Mouse (Mus musculus) liver, embryonic 14.5 days (tissue): ENCODE measurements at regions not wholly inside any gene's neighbourhood (a gene's known extent, or its start where the extent isn't known, plus 50 kb on each side); places are given as distances from the start of the nearest gene placed in this dataset.
"Not testable (repeated sequence)": the region's sequence is repeated elsewhere in the genome, so short reads cannot be mapped to it uniquely, and the experiment has no call there.

ENCODE experiments used
- ATAC-seq: fragments of 200-750 bp; cut with Nextera tagmentation; 2 replicates; pipeline ENCODE4 v1.8.0; 2017; ENCODE audit warnings: moderate number of reproducible peaks, mild to moderate bottlenecking, moderate library complexity; ENCODE audit not compliant: insufficient read depth
- DNase-seq, 3 experiments: peaks; one replicate each; pipeline ENCODE4 v3.0.0-alpha.2; 2012 to 2013; ENCODE audit warnings: low read depth in 3 of 3, low spot score in 3 of 3
- H3K27ac ChIP-seq: fragments of 300-500 bp; sonication (generic); 2 replicates; pipeline ENCODE4 v1.5.1; 2014; ENCODE audit warnings: moderate library complexity, mild to moderate bottlenecking, control low read depth, inconsistent platforms
- H3K27me3 ChIP-seq: fragments of 300-500 bp; sonication (generic); 2 replicates; pipeline ENCODE4 v1.6.1; 2014; ENCODE audit warnings: mild to moderate bottlenecking, low read length, moderate library complexity; ENCODE audit not compliant: control insufficient read depth, insufficient read depth
- H3K36me3 ChIP-seq: fragments of 300-500 bp; sonication (generic); replicated peaks from 2 replicates; pipeline ENCODE4 v1.6.1; 2014; ENCODE audit warnings: low read depth; ENCODE audit not compliant: control insufficient read depth, insufficient read depth
- H3K4me1 ChIP-seq, 2 experiments: fragments of 200-500 bp in 1 of 2; fragments of 300-500 bp in 1 of 2; sonication (generic) in 1 of 2; replicated peaks; 2 replicates each; pipeline ENCODE4 v1.6.1; 2012 to 2014; ENCODE audit warnings: antibody characterized with exemption in 1 of 2, inconsistent platforms in 1 of 2, low read length in 1 of 2; ENCODE audit not compliant: control insufficient read depth in 2 of 2, insufficient read depth in 2 of 2
- H3K4me2 ChIP-seq: fragments of 300-500 bp; sonication (generic); 2 replicates; pipeline ENCODE4 v1.6.1; 2014; ENCODE audit warnings: low read depth, mild to moderate bottlenecking, control low read depth, moderate library complexity
- H3K4me3 ChIP-seq, 2 experiments: fragments of 200-500 bp in 1 of 2; fragments of 300-500 bp in 1 of 2; sonication (generic) in 1 of 2; 2 replicates each; pipeline ENCODE4 v1.5.1; 2012 to 2014; ENCODE audit warnings: low read depth in 2 of 2, low read length in 2 of 2, mild to moderate bottlenecking in 2 of 2, control low read depth in 1 of 2, inconsistent platforms in 1 of 2, moderate library complexity in 1 of 2; ENCODE audit not compliant: insufficient read depth in 1 of 2
- H3K9ac ChIP-seq: fragments of 300-500 bp; sonication (generic); replicated peaks from 2 replicates; pipeline ENCODE4 v1.6.1; 2014; ENCODE audit warnings: mild to moderate bottlenecking, control low read depth, moderate library complexity
- H3K9me3 ChIP-seq: fragments of 300-500 bp; sonication (generic); 2 replicates; pipeline ENCODE4 v1.6.1; 2016; ENCODE audit warnings: low read length, mixed read lengths; ENCODE audit not compliant: control insufficient read depth
- CTCF ChIP-seq: IDR thresholded peaks from 2 replicates; pipeline ENCODE4 v1.5.1; 2016; ENCODE audit warnings: antibody characterized with exemption, low read depth, control low read depth
- EP300 ChIP-seq: IDR thresholded peaks from 2 replicates; pipeline ENCODE4 v1.6.1; 2016; ENCODE audit warnings: antibody characterized with exemption, low read depth
- WGBS: fragments of 180-500 bp; shearing (Covaris S2); extraction: QIAGEN DNeasy Blood & Tissue Kit; methylation state at CpG from one replicate; pipeline ENCODE4 v1.1.7; 2014; ENCODE audit not compliant: insufficient replicate concordance; 5-methylcytosine and 5-hydroxymethylcytosine counted together

GRCm38 (mm10) chr8:34275977-34276660, 164.6 kb upstream of the Gm10131 start:
- no peak overlapping the region for H3K27ac ChIP-seq
- no peak overlapping the region for H3K4me2 ChIP-seq
- TF ChIP-seq CTCF (no peak), EP300 (no peak)
- ATAC-seq: no peak
- no peak overlapping the region for H3K9ac ChIP-seq
- no peaks in the 10 kb centered on the region for H3K9me3 ChIP-seq
- 42% methylated on average over 7 of the region's 7 CpGs for WGBS
- no peak overlapping the region for H3K4me3 ChIP-seq
- no peaks in the 10 kb centered on the region for H3K4me1 ChIP-seq
- no peaks in the 10 kb centered on the region for H3K36me3 ChIP-seq
- no peak for DNase-seq
- H3K27me3 ChIP-seq: no peaks in the 10 kb centered on the region

DNA sequence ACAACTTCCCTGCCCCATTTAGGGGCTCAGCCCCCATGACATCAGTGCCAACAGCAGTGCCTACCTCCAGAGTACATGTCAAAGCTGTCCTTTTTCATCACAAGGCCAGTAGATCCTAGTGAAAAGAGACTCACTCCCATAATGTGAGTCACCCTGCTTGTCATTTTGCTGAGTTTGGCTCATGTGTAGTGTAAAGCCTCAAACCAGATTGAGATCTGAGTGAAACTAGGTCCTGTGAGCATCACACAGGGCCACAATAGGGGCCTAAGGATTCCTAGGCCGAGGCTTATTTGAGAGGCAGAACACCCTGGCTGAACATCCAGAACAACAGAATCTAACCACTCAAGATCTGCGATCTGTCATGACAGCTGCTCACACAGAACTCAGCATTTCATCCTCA, 163.3 kb upstream of the Gm10131 start:
- H3K4me3 ChIP-seq, H3K27me3 ChIP-seq, H3K9ac ChIP-seq, ATAC-seq, H3K36me3 ChIP-seq, H3K4me2 ChIP-seq, H3K9me3 ChIP-seq, H3K27ac ChIP-seq, H3K4me1 ChIP-seq, DNase-seq: not testable (repeated sequence)
- 59% methylated on average over 2 of the region's 2 CpGs for WGBS

DNA sequence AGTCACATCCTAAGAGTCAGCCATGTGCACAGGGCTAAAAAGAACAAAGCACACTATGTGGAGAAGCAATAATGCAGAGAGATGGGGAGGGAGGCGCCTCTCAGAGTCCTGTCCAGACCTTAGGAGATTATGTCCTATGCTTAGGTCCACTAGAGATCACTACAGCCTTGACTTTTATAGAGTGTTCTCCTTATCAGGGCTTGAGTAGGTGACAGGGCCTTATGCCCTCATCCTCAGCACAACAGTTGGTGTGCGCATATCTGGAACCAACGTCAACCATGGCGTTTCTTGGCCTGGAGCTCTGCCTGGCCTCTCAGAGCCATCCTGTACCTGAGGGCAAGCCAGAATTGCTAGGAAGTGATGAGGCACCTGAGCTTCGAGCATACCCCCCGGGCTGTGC, 162.6 kb upstream of the Gm10131 start:
- ATAC-seq: no peak
- Histone ChIP-seq H3K27me3 (no peaks in the 10 kb centered on the region), H3K9me3 (no peaks in the 10 kb centered on the region), H3K4me3 (no peak overlapping the region), H3K9ac (no peak overlapping the region), H3K4me1 (no peaks in the 10 kb centered on the region), H3K36me3 (no peaks in the 10 kb centered on the region), H3K27ac (no peak overlapping the region), H3K4me2 (no peak overlapping the region)
- WGBS: 71% methylated on average over 6 of the region's 6 CpGs
- DNase-seq: no peak
- TF ChIP-seq CTCF (no peak), EP300 (no peak)

DNA sequence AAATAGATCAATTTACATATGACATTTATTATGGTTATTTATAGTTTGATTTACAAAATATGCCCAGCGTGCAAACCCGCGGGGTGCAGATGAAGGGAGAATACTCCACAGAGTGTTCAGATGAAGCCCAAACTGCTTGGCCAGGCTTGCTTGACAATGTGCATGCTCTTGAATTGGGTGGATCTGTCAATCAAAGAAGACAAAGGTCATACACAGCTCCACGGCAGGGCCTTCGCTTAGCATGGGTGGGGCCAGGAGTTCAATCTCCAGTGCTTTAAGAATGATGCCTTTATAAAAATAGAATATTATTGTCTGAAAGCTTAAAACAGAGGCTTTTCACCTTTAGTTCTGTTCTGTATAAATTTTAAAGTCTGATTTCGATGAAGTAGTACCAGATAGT, 158.3 kb upstream of the Gm10131 start:
- no peak for ATAC-seq
- Histone ChIP-seq H3K4me3 (no peak overlapping the region), H3K4me1 (no peaks in the 10 kb centered on the region), H3K4me2 (no peak overlapping the region), H3K36me3 (no peaks in the 10 kb centered on the region), H3K27ac (no peak overlapping the region), H3K27me3 (no peaks in the 10 kb centered on the region), H3K9ac (no peak overlapping the region), H3K9me3 (no peaks in the 10 kb centered on the region)
- TF ChIP-seq EP300 (no peak), CTCF (no peak)
- 71% methylated on average over 6 of the region's 6 CpGs for WGBS
- no peak for DNase-seq

DNA sequence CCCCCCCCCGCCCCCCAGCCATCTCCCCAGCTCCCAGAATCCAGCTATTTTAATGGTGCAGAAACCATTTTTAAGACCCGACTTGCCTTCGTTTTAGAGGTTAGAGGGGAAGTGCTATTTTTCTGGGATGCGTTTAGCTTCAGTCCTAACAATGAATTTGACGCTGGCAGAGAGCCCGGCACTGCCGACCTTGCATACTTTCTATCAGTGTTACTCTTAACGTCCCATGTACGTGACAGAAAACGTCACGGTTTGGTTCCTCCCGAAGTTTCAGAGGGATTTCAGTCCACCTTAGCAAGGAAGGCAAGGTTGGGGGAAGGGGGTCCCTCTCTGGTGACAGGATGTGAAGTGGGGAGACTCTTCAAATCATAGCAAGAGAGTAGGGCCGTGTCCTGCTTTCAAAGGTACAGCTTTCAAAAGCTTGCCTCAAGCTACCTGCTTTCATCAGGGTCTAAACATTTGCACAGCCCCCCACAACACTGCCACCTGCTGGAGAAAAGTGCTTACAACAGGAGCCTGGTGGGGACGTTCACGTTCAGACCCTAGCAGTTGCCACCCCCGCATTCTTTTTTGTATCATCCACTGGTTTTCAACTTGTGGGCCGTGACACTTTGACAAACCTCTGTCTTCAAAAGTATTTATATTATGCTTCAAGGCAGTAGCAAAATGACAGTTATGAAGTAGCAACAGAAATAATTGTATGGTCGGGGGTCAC, 157.4 kb upstream of the Gm10131 start:
- Histone ChIP-seq H3K4me2 (no peak overlapping the region), H3K27ac (no peak overlapping the region), H3K4me1 (no peaks in the 10 kb centered on the region), H3K36me3 (no peaks in the 10 kb centered on the region), H3K9me3 (no peaks in the 10 kb centered on the region), H3K9ac (no peak overlapping the region), H3K4me3 (no peak overlapping the region), H3K27me3 (no peaks in the 10 kb centered on the region)
- DNase-seq (no peak), ATAC-seq (no peak)
- TF ChIP-seq CTCF (peak; percentile 43), EP300 (no peak)
- 80% methylated on average over 18 of the region's 18 CpGs for WGBS
